Mouse (Mus musculus) megakaryocyte, embryonic 14.5 days (primary cell): ENCODE measurements around the gene Tmem163.

Source experiments
- FLI1 ChIP-seq: IDR thresholded peaks from 2 replicates; pipeline ENCODE4 v1.6.1; 2012; ENCODE audit warnings: low read length, inconsistent platforms, mixed read lengths
- GATA1 ChIP-seq: IDR thresholded peaks from 3 replicates; pipeline ENCODE4 v1.6.1; 2012; ENCODE audit warnings: mixed read lengths, low read length, inconsistent platforms, borderline replicate concordance

GRCm38 (mm10) chr1:127625577-127626362 lies 53.6 kb downstream of the Tmem163 start:
- no peak for TF ChIP-seq GATA1
- TF ChIP-seq FLI1 = no peak
